Mouse (Mus musculus) embryonic facial prominence, embryonic 11.5 days (tissue): ENCODE results near the gene Prokr2. TPM values are rescaled to one million over a fixed set of nuclear protein-coding genes. Genes with fewer than 3 reads are reported as not detected.
A peak's percentile ranks its signal among the peaks of the same experiment; 100 is the strongest.

Experiments
- ATAC-seq: fragments of 200-750 bp; cut with Nextera tagmentation; replicated peaks from 2 replicates; pipeline ENCODE4 v1.8.0; 2017; ENCODE audit warnings: low read depth; ENCODE audit not compliant: insufficient number of reproducible peaks, low FRiP score, low TSS enrichment
- DNase-seq: peaks from one replicate; pipeline ENCODE4 v3.0.0-alpha.2; 2015; ENCODE audit warnings: low spot score
- H3K27ac ChIP-seq: fragments of 300-500 bp; sonication (generic); replicated peaks from 2 replicates; pipeline ENCODE4 v1.5.1; 2014; ENCODE audit warnings: mild to moderate bottlenecking, low read depth, low read length, control low read depth
- H3K27me3 ChIP-seq: fragments of 300-500 bp; sonication (generic); 2 replicates; pipeline ENCODE4 v1.6.1; 2014; ENCODE audit warnings: mild to moderate bottlenecking, low read length, moderate library complexity, mixed read lengths; ENCODE audit not compliant: control insufficient read depth, insufficient read depth
- H3K36me3 ChIP-seq: fragments of 300-500 bp; sonication (generic); replicated peaks from 2 replicates; pipeline ENCODE4 v1.6.1; 2014; ENCODE audit warnings: low read depth, mild to moderate bottlenecking, low read length, moderate library complexity, mixed read lengths; ENCODE audit not compliant: control insufficient read depth, insufficient read depth
- H3K4me1 ChIP-seq: fragments of 300-500 bp; sonication (generic); 2 replicates; pipeline ENCODE4 v1.6.1; 2014; ENCODE audit warnings: low read length, mixed read lengths; ENCODE audit not compliant: control insufficient read depth, insufficient read depth
- H3K4me2 ChIP-seq: fragments of 300-500 bp; sonication (generic); 2 replicates; pipeline ENCODE4 v1.6.1; 2014; ENCODE audit warnings: low read depth, mild to moderate bottlenecking, control low read depth, low read length, moderate library complexity
- H3K4me3 ChIP-seq: fragments of 300-500 bp; sonication (generic); 2 replicates; pipeline ENCODE4 v1.5.1; 2014; ENCODE audit warnings: low read depth, low read length, control low read depth
- H3K9ac ChIP-seq: fragments of 300-500 bp; sonication (generic); replicated peaks from 2 replicates; pipeline ENCODE4 v1.6.1; 2014; ENCODE audit warnings: mild to moderate bottlenecking, control low read depth, low read length
- H3K9me3 ChIP-seq: fragments of 300-500 bp; sonication (generic); replicated peaks from 2 replicates; pipeline ENCODE4 v1.6.1; 2016; ENCODE audit warnings: mild to moderate bottlenecking, low read length, inconsistent platforms, mixed read lengths; ENCODE audit not compliant: control insufficient read depth
- WGBS: fragments of 180-500 bp; shearing (Covaris S2); extraction: QIAGEN DNeasy Blood & Tissue Kit; methylation state at CpG from one replicate; pipeline ENCODE4 v1.1.7; 2014; 5-methylcytosine and 5-hydroxymethylcytosine counted together
- polyA plus RNA-seq: library from polyadenylated mRNA; unstranded; fragments of >200 nt; fragmentation: Nextera tagmentation; extraction: Ambion mirVana; gene quantifications from 2 replicates; pipeline ENCODE4 v1.2.1, GENCODE M21; 2014

Prokr2 gene
- polyA plus RNA-seq, 1 experiment from 2014 or later: 2.6 TPM

- no peaks in the 10 kb centered on the region for H3K9me3 ChIP-seq
- H3K27ac ChIP-seq: no peak overlapping the region
- H3K27me3 ChIP-seq: no peaks in the 10 kb centered on the region
- no peak overlapping the region for H3K4me3 ChIP-seq
- DNase-seq: no peak
- H3K4me2 ChIP-seq: no peak overlapping the region
- 35% methylated on average over 1 of the region's 1 CpGs for WGBS
- ATAC-seq: no peak
- no peaks in the 10 kb centered on the region for H3K4me1 ChIP-seq
- no peaks in the 10 kb centered on the region for H3K36me3 ChIP-seq
- H3K9ac ChIP-seq: no peak overlapping the region
Observed at GRCm38 (mm10) chr2:132395753-132396152, 10.5 kb upstream of the Prokr2 start.

- no peak overlapping the region for H3K9ac ChIP-seq
- H3K36me3 ChIP-seq: no peaks in the 10 kb centered on the region
- ATAC-seq (no peak), DNase-seq (no peak)
- no peaks in the 10 kb centered on the region for H3K9me3 ChIP-seq
- no peak overlapping the region for H3K27ac ChIP-seq
- H3K4me1 ChIP-seq: no peaks in the 10 kb centered on the region
- H3K27me3 ChIP-seq: no peaks in the 10 kb centered on the region
- 85% methylated on average over 8 of the region's 8 CpGs for WGBS
- H3K4me3 ChIP-seq: no peak overlapping the region
- no peak overlapping the region for H3K4me2 ChIP-seq
Observed at GRCm38 (mm10) chr2:132390607-132391160, 5.4 kb upstream of the Prokr2 start.

DNA sequence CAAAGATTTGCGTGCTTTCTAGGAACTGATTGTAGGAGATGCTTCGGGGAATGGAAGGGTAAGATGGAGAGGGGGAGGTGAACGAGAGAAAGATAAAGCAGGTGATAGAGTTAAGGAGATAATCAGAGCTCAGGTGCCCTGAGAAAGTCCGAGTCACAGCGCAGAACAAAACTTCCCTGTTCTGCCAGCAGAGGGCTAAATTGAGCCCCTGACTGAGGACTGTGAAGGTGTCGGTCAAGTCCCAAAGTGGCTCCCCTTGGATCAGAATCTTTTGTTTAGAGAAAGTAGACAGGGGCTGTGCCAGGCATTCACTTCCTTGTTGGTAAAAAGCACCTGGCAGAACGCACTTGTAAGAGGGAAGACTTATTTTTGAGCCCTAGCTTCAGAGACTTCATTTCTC is 4.3 kb upstream of the Prokr2 start:
- WGBS: 21% methylated on average over 7 of the region's 7 CpGs
- H3K4me2 ChIP-seq: no peak overlapping the region
- no peak overlapping the region for H3K4me3 ChIP-seq
- DNase-seq: peak; percentile 46
- H3K36me3 ChIP-seq: no peaks in the 10 kb centered on the region
- H3K9ac ChIP-seq: no peak overlapping the region
- H3K27ac ChIP-seq: no peak overlapping the region
- H3K9me3 ChIP-seq: no peaks in the 10 kb centered on the region
- H3K4me1 ChIP-seq: no peaks in the 10 kb centered on the region
- H3K27me3 ChIP-seq: no peaks in the 10 kb centered on the region
- no peak for ATAC-seq

DNA sequence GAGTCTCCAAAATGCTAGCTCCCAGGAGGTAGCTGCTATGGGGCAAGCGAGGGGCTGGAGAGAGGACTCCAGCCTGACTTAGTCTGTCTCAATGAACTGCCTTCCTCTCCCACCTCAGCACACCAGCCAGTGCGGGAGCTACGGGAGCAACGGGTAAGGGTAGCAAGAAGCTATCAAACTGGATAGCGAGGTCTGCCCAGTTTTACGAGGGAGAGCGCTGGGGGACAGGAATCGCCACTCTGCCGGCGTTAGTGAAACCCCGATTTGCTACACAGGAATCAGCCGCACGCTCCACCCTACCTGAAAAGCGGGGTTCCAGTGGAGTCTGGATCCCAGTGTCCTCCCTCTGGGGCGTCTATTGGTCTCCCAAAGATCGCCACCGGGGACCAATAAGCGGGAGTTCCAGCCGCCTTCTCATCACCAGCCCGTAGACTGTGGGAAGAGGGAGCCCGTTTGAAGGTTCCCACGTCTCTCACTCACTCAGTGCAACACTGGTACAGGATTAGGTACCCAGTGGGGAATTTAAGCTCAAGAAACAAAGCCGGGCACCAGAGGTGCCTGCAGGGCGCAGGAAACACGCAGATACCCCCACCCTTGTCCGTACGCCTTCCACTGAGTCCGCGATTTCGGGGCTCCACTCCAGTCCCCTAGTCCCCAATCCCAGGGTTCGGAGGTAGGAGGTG is 595 bp downstream of the Prokr2 start:
- H3K36me3 ChIP-seq: no peaks in the 10 kb centered on the region
- no peak; the same call in 1 of the 2 replicates for ATAC-seq
- H3K27me3 ChIP-seq: no peaks in the 10 kb centered on the region
- no peaks in the 10 kb centered on the region for H3K9me3 ChIP-seq
- no peaks in the 10 kb centered on the region for H3K4me1 ChIP-seq
- DNase-seq: peak; percentile 44
- peak overlapping the region; percentile 53 for H3K4me3 ChIP-seq
- peak overlapping the region; percentile 37 for H3K9ac ChIP-seq
- under 1% methylated on average over 31 of the region's 31 CpGs for WGBS
- H3K27ac ChIP-seq: no peak overlapping the region
- peak overlapping the region; percentile 96 for H3K4me2 ChIP-seq

GRCm38 (mm10) chr2:132382308-132382707 is 2.9 kb downstream of the Prokr2 start:
- H3K4me3 ChIP-seq: no peak overlapping the region
- H3K9me3 ChIP-seq: no peaks in the 10 kb centered on the region
- DNase-seq (no peak), ATAC-seq (no peak)
- H3K4me1 ChIP-seq: no peaks in the 10 kb centered on the region
- no peaks in the 10 kb centered on the region for H3K36me3 ChIP-seq
- no peak overlapping the region for H3K4me2 ChIP-seq
- no peak overlapping the region for H3K9ac ChIP-seq
- no peaks in the 10 kb centered on the region for H3K27me3 ChIP-seq
- H3K27ac ChIP-seq: no peak overlapping the region
- WGBS: 63% methylated on average over 2 of the region's 2 CpGs

DNA sequence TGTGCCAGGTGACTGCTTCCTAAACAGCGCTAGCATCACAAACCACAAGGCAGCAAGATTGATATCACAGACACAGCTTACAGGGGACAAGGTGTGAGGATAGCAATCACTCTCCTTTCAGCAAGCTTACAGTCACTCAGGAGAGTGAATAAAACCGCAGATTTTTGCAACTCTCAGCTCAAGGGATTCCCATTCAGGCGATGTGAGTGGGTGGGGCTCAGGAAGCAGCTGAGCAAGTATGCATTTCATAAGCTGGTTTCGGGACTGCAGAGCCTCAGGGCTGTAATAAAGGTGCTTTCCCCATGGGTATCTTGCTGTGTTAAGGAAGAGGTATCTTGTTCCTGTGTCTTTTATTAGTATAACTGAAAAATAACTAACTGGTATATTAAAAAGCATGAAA is 5.6 kb downstream of the Prokr2 start:
- no peak overlapping the region for H3K27ac ChIP-seq
- no peak overlapping the region for H3K4me2 ChIP-seq
- H3K27me3 ChIP-seq: no peaks in the 10 kb centered on the region
- no peak for ATAC-seq
- H3K9ac ChIP-seq: no peak overlapping the region
- 65% methylated on average over 4 of the region's 4 CpGs for WGBS
- no peak overlapping the region for H3K4me3 ChIP-seq
- no peaks in the 10 kb centered on the region for H3K9me3 ChIP-seq
- no peaks in the 10 kb centered on the region for H3K4me1 ChIP-seq
- no peaks in the 10 kb centered on the region for H3K36me3 ChIP-seq
- no peak for DNase-seq

- ATAC-seq (no peak), DNase-seq (no peak)
- Histone ChIP-seq H3K4me3 (no peak overlapping the region), H3K4me2 (no peak overlapping the region), H3K27me3 (no peaks in the 10 kb centered on the region), H3K27ac (no peak overlapping the region), H3K9me3 (no peaks in the 10 kb centered on the region), H3K9ac (no peak overlapping the region), H3K36me3 (no peaks in the 10 kb centered on the region), H3K4me1 (no peaks in the 10 kb centered on the region)
- WGBS: 70% methylated on average over 10 of the region's 10 CpGs
Observed at GRCm38 (mm10) chr2:132378602-132379150, 6.6 kb downstream of the Prokr2 start.

- Histone ChIP-seq H3K9me3 (no peaks in the 10 kb centered on the region), H3K36me3 (no peaks in the 10 kb centered on the region), H3K27me3 (no peaks in the 10 kb centered on the region), H3K4me1 (no peaks in the 10 kb centered on the region), H3K4me2 (no peak overlapping the region), H3K27ac (no peak overlapping the region), H3K4me3 (no peak overlapping the region), H3K9ac (no peak overlapping the region)
- ATAC-seq (no peak), DNase-seq (no peak)
- WGBS: 89% methylated on average over 2 of the region's 2 CpGs
Observed at GRCm38 (mm10) chr2:132377436-132377835, 7.8 kb downstream of the Prokr2 start.
